Mouse (Mus musculus) cortical plate, adult 2 months (tissue): ENCODE measurements around the gene Zfp775.

Experiments
- CTCF ChIP-seq: fragments of 200-500 bp; IDR thresholded peaks from 2 replicates; pipeline ENCODE4 v1.5.1; 2011; ENCODE audit warnings: mild to moderate bottlenecking, control low read depth, low read length; ENCODE audit not compliant: insufficient read depth; ENCODE audit errors: extremely low read depth
- POLR2A ChIP-seq: fragments of 200-500 bp; IDR thresholded peaks from 2 replicates; pipeline ENCODE4 v1.6.1; 2011; ENCODE audit warnings: mild to moderate bottlenecking, low read length, control low read depth; ENCODE audit not compliant: insufficient read depth; ENCODE audit errors: extremely low read depth

DNA sequence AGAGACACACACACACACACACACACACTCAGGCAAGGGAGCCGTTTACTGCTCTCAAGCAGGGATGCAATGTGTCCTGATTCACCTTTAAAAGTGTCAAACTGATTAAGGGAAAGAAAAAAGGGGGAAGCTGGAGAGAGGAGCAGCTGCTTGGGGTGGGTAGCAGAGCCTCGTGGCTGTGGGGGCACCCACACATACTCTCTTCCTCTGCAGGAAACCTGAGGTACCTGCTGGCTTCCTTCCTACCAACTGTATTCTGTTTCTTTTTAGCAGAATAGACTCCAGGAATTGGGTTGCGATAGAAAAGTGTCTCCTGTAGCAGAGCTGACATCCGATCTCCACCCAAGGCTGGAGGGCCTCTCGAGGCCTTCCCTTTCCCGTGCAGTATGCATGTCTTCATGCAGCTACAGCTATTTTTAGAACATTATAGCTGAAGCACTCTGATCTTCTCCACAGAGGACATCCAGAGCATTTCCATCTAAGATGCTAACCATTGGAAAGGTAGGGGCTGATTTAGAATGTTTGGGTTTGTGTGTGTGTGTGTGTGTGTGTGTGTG lies 12.6 kb upstream of the Zfp775 start, which contains the start of gene Gm45021:
- TF ChIP-seq CTCF (no peak), POLR2A (no peak)
